Mouse (Mus musculus): Measurements from ENCODE around the gene Cc2d1a.

GRCm38 (mm10) chr8:84106216-84107040 is 41.3 kb downstream of the Cc2d1a start:
- no peak for TF ChIP-seq CTCF (IDR thresholded peaks at IDR 0.05; ENCODE audit: low read depth, low read length)
- TF ChIP-seq POLR2A (IDR thresholded peaks at IDR 0.05; ENCODE audit: borderline replicate concordance, low read depth, low read length), result no peak
